Mouse (Mus musculus) hindbrain, embryonic 16.5 days (tissue): ENCODE results near the gene Oxct2b. TPM values are rescaled to one million over a fixed set of nuclear protein-coding genes. Genes with fewer than 3 reads are reported as not detected.

ENCODE experiments used
- ATAC-seq: fragments of 200-750 bp; cut with Nextera tagmentation; 2 replicates; pipeline ENCODE4 v1.8.0; 2017; ENCODE audit warnings: moderate TSS enrichment, moderate library complexity
- H3K27ac ChIP-seq: fragments of 300-500 bp; sonication (generic); 2 replicates; pipeline ENCODE4 v1.5.1; 2014; ENCODE audit warnings: low read depth, mild to moderate bottlenecking, control low read depth, low read length, moderate library complexity
- H3K27me3 ChIP-seq: fragments of 300-500 bp; sonication (generic); replicated peaks from 2 replicates; pipeline ENCODE4 v1.6.1; 2014; ENCODE audit warnings: low read length; ENCODE audit not compliant: control insufficient read depth, insufficient read depth
- H3K36me3 ChIP-seq: fragments of 300-500 bp; sonication (generic); 2 replicates; pipeline ENCODE4 v1.6.1; 2014; ENCODE audit warnings: mild to moderate bottlenecking, low read length, moderate library complexity, mixed read lengths; ENCODE audit not compliant: control insufficient read depth, insufficient read depth
- H3K4me1 ChIP-seq: fragments of 300-500 bp; sonication (generic); 2 replicates; pipeline ENCODE4 v1.6.1; 2014; ENCODE audit warnings: low read depth, low read length; ENCODE audit not compliant: control insufficient read depth, insufficient read depth
- H3K4me2 ChIP-seq: fragments of 300-500 bp; sonication (generic); 2 replicates; pipeline ENCODE4 v1.6.1; 2014; ENCODE audit warnings: mild to moderate bottlenecking, low read length, control low read depth, moderate library complexity
- H3K4me3 ChIP-seq: fragments of 300-500 bp; sonication (generic); 2 replicates; pipeline ENCODE4 v1.5.1; 2014; ENCODE audit warnings: mild to moderate bottlenecking, low read length, control low read depth, moderate library complexity
- H3K9ac ChIP-seq: fragments of 300-500 bp; sonication (generic); 2 replicates; pipeline ENCODE4 v1.6.1; 2014; ENCODE audit warnings: low read depth, mild to moderate bottlenecking, control low read depth, low read length, moderate library complexity
- H3K9me3 ChIP-seq: fragments of 300-500 bp; sonication (generic); 2 replicates; pipeline ENCODE4 v1.6.1; 2014; ENCODE audit warnings: mild to moderate bottlenecking, low read length, moderate library complexity; ENCODE audit not compliant: control insufficient read depth
- WGBS: fragments of 180-500 bp; shearing (Covaris S2); extraction: QIAGEN DNeasy Blood & Tissue Kit; methylation state at CpG from one replicate; pipeline ENCODE4 v1.1.7; 2014; 5-methylcytosine and 5-hydroxymethylcytosine counted together
- polyA plus RNA-seq: library from polyadenylated mRNA; unstranded; fragments of >200 nt; fragmentation: Nextera tagmentation; extraction: Ambion mirVana; gene quantifications from 2 replicates; pipeline ENCODE4 v1.2.1, GENCODE M21; 2015

Oxct2b gene
- polyA plus RNA-seq, 1 experiment from 2014 or later: 0.81 TPM

DNA sequence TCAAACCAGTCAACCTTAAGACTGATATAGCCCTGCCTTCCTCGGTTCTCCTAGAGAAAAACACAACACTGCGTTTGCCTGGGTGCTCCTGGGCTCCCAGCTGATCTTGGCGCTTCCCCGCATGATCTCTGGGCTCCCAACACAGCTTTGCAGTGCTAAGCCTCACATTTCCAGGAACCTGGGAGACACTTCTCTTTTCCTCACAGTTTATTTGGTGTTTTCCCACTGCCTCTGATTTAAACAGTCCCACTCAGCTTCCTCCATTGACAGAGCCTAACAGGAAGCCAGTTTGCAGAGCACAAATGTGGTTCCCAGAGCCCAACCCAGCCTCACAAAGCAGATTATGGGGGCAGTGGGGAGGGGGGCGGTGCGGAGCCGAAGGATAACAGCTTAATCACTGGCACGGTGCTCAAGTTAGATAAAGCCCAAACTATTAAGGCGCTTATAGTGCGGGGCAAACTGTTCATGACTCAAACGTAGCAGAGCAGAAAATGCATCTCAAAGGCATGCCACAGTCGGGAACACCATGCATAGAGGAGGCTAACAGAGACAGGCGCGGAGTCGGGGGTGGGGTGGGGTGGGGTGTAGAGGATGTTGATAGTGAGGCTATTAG, 46.3 kb downstream of the Oxct2b start:
- Histone ChIP-seq H3K9ac (no peak overlapping the region), H3K36me3 (no peaks in the 10 kb centered on the region), H3K9me3 (no peaks in the 10 kb centered on the region), H3K4me2 (peak overlapping the region; percentile 32), H3K4me1 (peaks cover 7% of the 10 kb centered on the region), H3K27ac (no peak overlapping the region), H3K4me3 (no peak overlapping the region), H3K27me3 (no peaks in the 10 kb centered on the region; the same call in 1 of the 2 replicates)
- 0 out of 2 replicates have a peak, but pooled peaks have one; percentile 34 for ATAC-seq
- WGBS: 15% methylated on average over 15 of the region's 15 CpGs

- Histone ChIP-seq H3K9ac (no peak overlapping the region), H3K4me1 (peaks cover 7% of the 10 kb centered on the region), H3K27ac (no peak overlapping the region), H3K4me3 (no peak overlapping the region), H3K36me3 (no peaks in the 10 kb centered on the region), H3K27me3 (no peaks in the 10 kb centered on the region; the same call in 1 of the 2 replicates), H3K9me3 (peaks cover 2% of the 10 kb centered on the region; the same call in 1 of the 2 replicates), H3K4me2 (no peak overlapping the region)
- ATAC-seq: no peak
- 87% methylated on average over 15 of the region's 15 CpGs for WGBS
Observed at GRCm38 (mm10) chr4:123164157-123164556, 48.1 kb downstream of the Oxct2b start.

Other genes with a start within 250 kb of the Oxct2b start
- gene Cap1, start 230.2 kb upstream of the Oxct2b start, polyA plus RNA-seq: 71.6 and 84.9 TPM in 2 replicates
- 34.3 and 36.5 TPM in 2 replicates for gene Mfsd2a, start 155.1 kb upstream of the Oxct2b start, polyA plus RNA-seq
- gene Mycl, start 120.6 kb upstream of the Oxct2b start, polyA plus RNA-seq: 34.1 and 44.7 TPM in 2 replicates
- 21.4 and 21.5 TPM in 2 replicates for gene Trit1, start 99.7 kb upstream of the Oxct2b start, polyA plus RNA-seq
- 0.56 and 0.58 TPM in 2 replicates for gene Bmp8b, start 11.1 kb upstream of the Oxct2b start, polyA plus RNA-seq
- gene Ppie, start 23.7 kb downstream of the Oxct2b start, polyA plus RNA-seq: 53.4 and 54.2 TPM in 2 replicates
- gene Hpcal4, start 67.0 kb downstream of the Oxct2b start, polyA plus RNA-seq: 46.7 and 63.6 TPM in 2 replicates
- gene Nt5c1a, start 85.2 kb downstream of the Oxct2b start, polyA plus RNA-seq: 0.16 TPM in 1 of 2 replicates, not detected in the other
- gene Heyl, start 117.3 kb downstream of the Oxct2b start, polyA plus RNA-seq: 5.3 and 7.6 TPM in 2 replicates
- gene Pabpc4, start 146.1 kb downstream of the Oxct2b start, polyA plus RNA-seq: 23.0 and 31.4 TPM in 2 replicates
- 0.12 and 0.14 TPM in 2 replicates for gene Oxct2a, start 207.4 kb downstream of the Oxct2b start, polyA plus RNA-seq
- 0.22 and 0.26 TPM in 2 replicates for gene Bmp8a, start 227.0 kb downstream of the Oxct2b start, polyA plus RNA-seq